Mouse (Mus musculus) liver, embryonic 14.5 days (tissue): Measurements from ENCODE around the gene Ext2.

Source experiments
- CTCF ChIP-seq: IDR thresholded peaks from 2 replicates; pipeline ENCODE4 v1.5.1; 2016; ENCODE audit warnings: antibody characterized with exemption, low read depth, control low read depth
- EP300 ChIP-seq: IDR thresholded peaks from 2 replicates; pipeline ENCODE4 v1.6.1; 2016; ENCODE audit warnings: antibody characterized with exemption, low read depth

GRCm38 (mm10) chr2:93645197-93645596 is 177.2 kb downstream of the Ext2 start:
- TF ChIP-seq EP300 (no peak), CTCF (no peak)
